Mouse (Mus musculus) bone marrow, adult 2 months (tissue): Measurements from ENCODE around the gene Tmem11.

Source experiments
- CTCF ChIP-seq: fragments of 200-500 bp; IDR thresholded peaks from 2 replicates; pipeline ENCODE4 v1.5.1; 2011; ENCODE audit warnings: low read length, control low read depth; ENCODE audit not compliant: control insufficient read depth, insufficient read depth
- POLR2A ChIP-seq: fragments of 200-500 bp; IDR thresholded peaks from 2 replicates; pipeline ENCODE4 v1.6.1; 2011; ENCODE audit warnings: low read depth, mild to moderate bottlenecking, control low read depth, low read length, borderline replicate concordance; ENCODE audit not compliant: control insufficient read depth

- no peak for TF ChIP-seq CTCF
- TF ChIP-seq POLR2A, result no peak
Observed at GRCm38 (mm10) chr11:60922195-60922594, 43.1 kb upstream of the Tmem11 start.
